Mouse (Mus musculus) limb, embryonic 12.5 days (tissue): ENCODE measurements around the gene Rpap1. TPM values are rescaled to one million over a fixed set of nuclear protein-coding genes. Genes with fewer than 3 reads are reported as not detected.
A peak's percentile ranks its signal among the peaks of the same experiment; 100 is the strongest.

Experiments used
- ATAC-seq: fragments of 200-750 bp; cut with Nextera tagmentation; 2 replicates; pipeline ENCODE4 v1.8.0; 2017; ENCODE audit warnings: low read depth, moderate TSS enrichment; ENCODE audit not compliant: insufficient number of reproducible peaks, insufficient read depth, low FRiP score, low TSS enrichment
- H3K27ac ChIP-seq: fragments of 300-500 bp; sonication (generic); 2 replicates; pipeline ENCODE4 v1.5.1; 2016; ENCODE audit warnings: mild to moderate bottlenecking, moderate library complexity
- H3K27me3 ChIP-seq: fragments of 300-500 bp; sonication (generic); 2 replicates; pipeline ENCODE4 v1.6.1; 2016; ENCODE audit warnings: mild to moderate bottlenecking, moderate library complexity
- H3K36me3 ChIP-seq: fragments of 300-500 bp; sonication (generic); 2 replicates; pipeline ENCODE4 v1.6.1; 2016; ENCODE audit warnings: mild to moderate bottlenecking, moderate library complexity
- H3K4me1 ChIP-seq: fragments of 300-500 bp; sonication (generic); replicated peaks from 2 replicates; pipeline ENCODE4 v1.6.1; 2016
- H3K4me2 ChIP-seq: fragments of 300-500 bp; sonication (generic); 2 replicates; pipeline ENCODE4 v1.6.1; 2016; ENCODE audit warnings: mild to moderate bottlenecking, moderate library complexity
- H3K4me3 ChIP-seq: fragments of 300-500 bp; sonication (generic); replicated peaks from 2 replicates; pipeline ENCODE4 v1.5.1; 2016; ENCODE audit warnings: mild to moderate bottlenecking
- H3K9ac ChIP-seq: fragments of 300-500 bp; sonication (generic); replicated peaks from 2 replicates; pipeline ENCODE4 v1.6.1; 2016; ENCODE audit warnings: mild to moderate bottlenecking, moderate library complexity
- H3K9me3 ChIP-seq: fragments of 300-500 bp; sonication (generic); 2 replicates; pipeline ENCODE4 v1.6.1; 2016; ENCODE audit warnings: mild to moderate bottlenecking, moderate library complexity
- WGBS: fragments of 180-500 bp; shearing (Covaris S2); methylation state at CpG from one replicate; pipeline ENCODE4 v1.1.7; 2016; 5-methylcytosine and 5-hydroxymethylcytosine counted together
- polyA plus RNA-seq: library from polyadenylated mRNA; unstranded; fragments of >200 nt; fragmentation: Nextera tagmentation; extraction: Ambion mirVana; gene quantifications from 2 replicates; pipeline ENCODE4 v1.2.1, GENCODE M21; 2016

Rpap1 gene
- 35.7 and 36.9 TPM in 2 replicates for polyA plus RNA-seq

GRCm38 (mm10) chr2:119787206-119787883 is at the start of gene Rpap1:
Rpap1 (minus strand) TSS chr2:119787537.
- under 1% methylated on average over 44 of the region's 44 CpGs for WGBS
- no peaks in the 10 kb centered on the region for H3K9me3 ChIP-seq
- peak within 1 kb of the TSS; percentile 65 for H3K4me2 ChIP-seq
- H3K27me3 ChIP-seq = no peaks in the 10 kb centered on the region
- peak within 1 kb of the TSS; percentile 90 for H3K27ac ChIP-seq
- peak within 1 kb of the TSS; percentile 60 for H3K4me3 ChIP-seq
- peaks cover 23% of the 10 kb centered on the region for H3K36me3 ChIP-seq
- peak within 1 kb of the TSS; percentile 68 for H3K9ac ChIP-seq
- H3K4me1 ChIP-seq = peaks cover 7% of the 10 kb centered on the region; the same call in 1 of the 2 replicates
- ATAC-seq = peak; percentile 95

- Histone ChIP-seq H3K27ac (no peak overlapping the region), H3K36me3 (no peaks in the 10 kb centered on the region), H3K9me3 (no peaks in the 10 kb centered on the region), H3K9ac (no peak overlapping the region), H3K4me3 (no peak overlapping the region), H3K27me3 (no peaks in the 10 kb centered on the region), H3K4me2 (no peak overlapping the region), H3K4me1 (no peaks in the 10 kb centered on the region)
- 87% methylated on average over 4 of the region's 4 CpGs for WGBS
- no peak for ATAC-seq
These were observed 46.9 kb upstream of the Rpap1 start for GRCm38 (mm10) chr2:119834231-119834630.

- H3K4me2 ChIP-seq = no peak overlapping the region
- WGBS = 73% methylated on average over 2 of the region's 2 CpGs
- no peaks in the 10 kb centered on the region for H3K9me3 ChIP-seq
- H3K4me1 ChIP-seq = no peaks in the 10 kb centered on the region
- ATAC-seq = no peak
- H3K27me3 ChIP-seq = no peaks in the 10 kb centered on the region
- no peak overlapping the region for H3K27ac ChIP-seq
- no peak overlapping the region for H3K4me3 ChIP-seq
- H3K9ac ChIP-seq = no peak overlapping the region
- no peaks in the 10 kb centered on the region for H3K36me3 ChIP-seq
These were observed 43.2 kb upstream of the Rpap1 start for GRCm38 (mm10) chr2:119830579-119830978.

GRCm38 (mm10) chr2:119821136-119821535 is 33.8 kb upstream of the Rpap1 start:
- 82% methylated on average over 9 of the region's 9 CpGs for WGBS
- ATAC-seq = no peak

GRCm38 (mm10) chr2:119818668-119819272 is 31.4 kb upstream of the Rpap1 start:
- no peak for ATAC-seq
- no peaks in the 10 kb centered on the region for H3K9me3 ChIP-seq
- no peak overlapping the region for H3K4me2 ChIP-seq
- H3K4me1 ChIP-seq = no peaks in the 10 kb centered on the region
- 56% methylated on average over 9 of the region's 9 CpGs for WGBS
- H3K9ac ChIP-seq = no peak overlapping the region
- no peak overlapping the region for H3K4me3 ChIP-seq
- H3K36me3 ChIP-seq = peaks cover 38% of the 10 kb centered on the region
- 0 out of 2 replicates have a peak overlapping the region, but pooled peaks have one; percentile 18 for H3K27ac ChIP-seq
- no peaks in the 10 kb centered on the region for H3K27me3 ChIP-seq

More at GRCm38 (mm10) chr2:119821136-119821535, 33.8 kb upstream of the Rpap1 start:
- no peak overlapping the region for H3K4me2 ChIP-seq
- no peaks in the 10 kb centered on the region for H3K4me1 ChIP-seq
- H3K9me3 ChIP-seq = no peaks in the 10 kb centered on the region
- peaks cover 17% of the 10 kb centered on the region for H3K36me3 ChIP-seq
- H3K9ac ChIP-seq = no peak overlapping the region
- no peaks in the 10 kb centered on the region for H3K27me3 ChIP-seq
- H3K4me3 ChIP-seq = no peak overlapping the region
- H3K27ac ChIP-seq = no peak overlapping the region

GRCm38 (mm10) chr2:119817047-119817446 is 29.7 kb upstream of the Rpap1 start:
- H3K4me2 ChIP-seq = no peak overlapping the region
- no peaks in the 10 kb centered on the region for H3K9me3 ChIP-seq
- ATAC-seq = no peak
- H3K27ac ChIP-seq = no peak overlapping the region
- H3K27me3 ChIP-seq = no peaks in the 10 kb centered on the region
- H3K4me1 ChIP-seq = no peaks in the 10 kb centered on the region
- no peak overlapping the region for H3K9ac ChIP-seq
- peaks cover 54% of the 10 kb centered on the region for H3K36me3 ChIP-seq
- 73% methylated on average over 5 of the region's 5 CpGs for WGBS
- H3K4me3 ChIP-seq = no peak overlapping the region

- Histone ChIP-seq H3K36me3 (peaks cover 59% of the 10 kb centered on the region), H3K27me3 (no peaks in the 10 kb centered on the region), H3K4me2 (no peak overlapping the region), H3K9ac (no peak overlapping the region), H3K9me3 (no peaks in the 10 kb centered on the region), H3K4me3 (no peak overlapping the region), H3K4me1 (no peaks in the 10 kb centered on the region), H3K27ac (no peak overlapping the region)
- ATAC-seq = no peak
- 95% methylated on average over 13 of the region's 13 CpGs for WGBS
These were observed 29.3 kb upstream of the Rpap1 start for GRCm38 (mm10) chr2:119816611-119817010.

- Histone ChIP-seq H3K9me3 (no peaks in the 10 kb centered on the region), H3K27me3 (no peaks in the 10 kb centered on the region), H3K4me3 (no peak overlapping the region), H3K27ac (no peak overlapping the region), H3K4me1 (no peaks in the 10 kb centered on the region), H3K4me2 (no peak overlapping the region), H3K9ac (no peak overlapping the region), H3K36me3 (peaks cover 80% of the 10 kb centered on the region)
- WGBS = 50% methylated on average over 7 of the region's 7 CpGs
- ATAC-seq = no peak
These were observed 27.1 kb upstream of the Rpap1 start for GRCm38 (mm10) chr2:119814376-119814933.

GRCm38 (mm10) chr2:119811490-119812146 is 24.3 kb upstream of the Rpap1 start:
- peaks cover 6% of the 10 kb centered on the region for H3K4me1 ChIP-seq
- H3K9me3 ChIP-seq = no peaks in the 10 kb centered on the region
- no peaks in the 10 kb centered on the region for H3K27me3 ChIP-seq
- H3K4me3 ChIP-seq = no peak overlapping the region
- H3K4me2 ChIP-seq = no peak overlapping the region
- no peak overlapping the region for H3K9ac ChIP-seq
- no peak for ATAC-seq
- H3K36me3 ChIP-seq = peaks cover 95% of the 10 kb centered on the region
- 87% methylated on average over 14 of the region's 14 CpGs for WGBS
- no peak overlapping the region for H3K27ac ChIP-seq

GRCm38 (mm10) chr2:119810890-119811289 is 23.6 kb upstream of the Rpap1 start:
- Histone ChIP-seq H3K9ac (no peak overlapping the region), H3K4me1 (peaks cover 10% of the 10 kb centered on the region), H3K9me3 (no peaks in the 10 kb centered on the region), H3K4me2 (no peak overlapping the region), H3K4me3 (no peak overlapping the region), H3K27me3 (no peaks in the 10 kb centered on the region), H3K27ac (no peak overlapping the region), H3K36me3 (peaks cover 95% of the 10 kb centered on the region)
- no peak for ATAC-seq
- WGBS = 83% methylated on average over 12 of the region's 12 CpGs

GRCm38 (mm10) chr2:119808881-119809280 is 21.5 kb upstream of the Rpap1 start:
- H3K4me1 ChIP-seq = peaks cover 21% of the 10 kb centered on the region
- no peaks in the 10 kb centered on the region for H3K9me3 ChIP-seq
- ATAC-seq = no peak
- no peaks in the 10 kb centered on the region for H3K27me3 ChIP-seq
- WGBS = 39% methylated on average over 4 of the region's 4 CpGs
- H3K9ac ChIP-seq = no peak overlapping the region
- peaks cover 97% of the 10 kb centered on the region for H3K36me3 ChIP-seq
- no peak overlapping the region for H3K27ac ChIP-seq
- no peak overlapping the region for H3K4me3 ChIP-seq
- H3K4me2 ChIP-seq = no peak overlapping the region
